In genomic region chr3:127097745-127098144, GRCm38 (mm10) we compare ENCODE assay signal across 17 mouse cellular contexts.
DNase-seq lines count a peak whose midpoint lies in the region; ATAC-seq and TF ChIP-seq lines count a peak whose summit lies in the region.
"Had no signal": no experiment of that assay in that cellular context is flagged by ENCODE, and none has a peak within 500 bp of the region (broad histone marks: within the 10 kb centered on the region; RNA-seq: fewer than 3 reads in every experiment).

No protein-coding gene starts in this region.

- peak; percentile 52 to 64 for DNase-seq in cerebellum, postnatal 10 days
- no peak for DNase-seq in cerebellum, adult 9-10 months
- peak; percentile 42 for DNase-seq in heart, adult 11 months
- peak; percentile 34 for DNase-seq in hindbrain, postnatal 0 days (ENCODE audit: low spot score)
- DNase-seq: adrenal gland, postnatal 10 days; forebrain, postnatal 0 days; gastrocnemius, postnatal 14 days; heart, postnatal 36 days; kidney, adult 2 months had no signal

- WGBS in heart, embryonic 12.5 days, result 84% methylated on average over 1 of the region's 1 CpGs
- WGBS in hindbrain, postnatal 0 days, result 81% methylated on average over 1 of the region's 1 CpGs
- 85% methylated on average over 1 of the region's 1 CpGs for WGBS in hindbrain, embryonic 13.5 days
- WGBS in neural tube, embryonic 13.5 days, result 89% methylated on average over 1 of the region's 1 CpGs
- 84% methylated on average over 1 of the region's 1 CpGs for WGBS in neural tube, embryonic 15.5 days

- H3K4me3 ChIP-seq in heart, embryonic 12.5 days, result no peak overlapping the region
- H3K4me3 ChIP-seq in hindbrain, postnatal 0 days (ENCODE audit: low read length), result no peak overlapping the region
- no peak overlapping the region for H3K4me3 ChIP-seq in hindbrain, embryonic 13.5 days
- H3K4me3 ChIP-seq in neural tube, embryonic 13.5 days, result no peak overlapping the region
- no peak overlapping the region for H3K4me3 ChIP-seq in neural tube, embryonic 15.5 days (replicated peaks)
- H3K4me3 ChIP-seq: embryonic facial prominence, embryonic 12.5 days; forebrain, embryonic 12.5 days; heart, embryonic 13.5 days had no signal

- H3K27me3 ChIP-seq in heart, embryonic 12.5 days (replicated peaks), result no peaks in the 10 kb centered on the region
- H3K27me3 ChIP-seq in hindbrain, postnatal 0 days (ENCODE audit: insufficient read depth, low read length), result no peaks in the 10 kb centered on the region
- no peaks in the 10 kb centered on the region for H3K27me3 ChIP-seq in hindbrain, embryonic 13.5 days
- H3K27me3 ChIP-seq in neural tube, embryonic 13.5 days, result no peaks in the 10 kb centered on the region
- H3K27me3 ChIP-seq in neural tube, embryonic 15.5 days (replicated peaks), result no peaks in the 10 kb centered on the region
- H3K27me3 ChIP-seq: embryonic facial prominence, embryonic 12.5 days; forebrain, embryonic 12.5 days; heart, embryonic 13.5 days had no signal

- H3K4me1 ChIP-seq in heart, embryonic 12.5 days (replicated peaks), result no peaks in the 10 kb centered on the region
- no peaks in the 10 kb centered on the region for H3K4me1 ChIP-seq in hindbrain, postnatal 0 days (ENCODE audit: insufficient read depth, low read length)
- H3K4me1 ChIP-seq in hindbrain, embryonic 13.5 days (replicated peaks), result no peaks in the 10 kb centered on the region
- H3K4me1 ChIP-seq in neural tube, embryonic 13.5 days (replicated peaks), result 0 out of 2 replicates have a peak, but pooled peaks cover 4% of the 10 kb centered on the region
- no peaks in the 10 kb centered on the region; the same call in 1 of the 2 replicates for H3K4me1 ChIP-seq in neural tube, embryonic 15.5 days
- H3K4me1 ChIP-seq: embryonic facial prominence, embryonic 12.5 days; forebrain, embryonic 12.5 days; heart, embryonic 13.5 days had no signal

- H3K9me3 ChIP-seq in heart, embryonic 12.5 days (replicated peaks), result no peaks in the 10 kb centered on the region
- no peaks in the 10 kb centered on the region for H3K9me3 ChIP-seq in hindbrain, postnatal 0 days (ENCODE audit: low read length)
- no peaks in the 10 kb centered on the region for H3K9me3 ChIP-seq in hindbrain, embryonic 13.5 days
- H3K9me3 ChIP-seq in neural tube, embryonic 13.5 days, result no peaks in the 10 kb centered on the region
- H3K9me3 ChIP-seq in neural tube, embryonic 15.5 days (replicated peaks), result no peaks in the 10 kb centered on the region
- H3K9me3 ChIP-seq: embryonic facial prominence, embryonic 12.5 days; forebrain, embryonic 12.5 days; heart, embryonic 13.5 days had no signal

- H3K4me2 ChIP-seq in heart, embryonic 12.5 days, result no peak overlapping the region
- H3K4me2 ChIP-seq in hindbrain, postnatal 0 days (ENCODE audit: low read depth, low read length), result no peak overlapping the region
- H3K4me2 ChIP-seq in hindbrain, embryonic 13.5 days, result no peak overlapping the region
- no peak overlapping the region for H3K4me2 ChIP-seq in neural tube, embryonic 13.5 days
- no peak overlapping the region for H3K4me2 ChIP-seq in neural tube, embryonic 15.5 days
- H3K4me2 ChIP-seq: embryonic facial prominence, embryonic 12.5 days; forebrain, embryonic 12.5 days; heart, embryonic 13.5 days had no signal

- H3K36me3 ChIP-seq in heart, embryonic 12.5 days, result no peaks in the 10 kb centered on the region; the same call in 1 of the 2 replicates
- H3K36me3 ChIP-seq in hindbrain, postnatal 0 days (ENCODE audit: insufficient read depth, low read length), result no peaks in the 10 kb centered on the region
- H3K36me3 ChIP-seq in hindbrain, embryonic 13.5 days, result peaks cover 6% of the 10 kb centered on the region
- H3K36me3 ChIP-seq in neural tube, embryonic 13.5 days, result no peaks in the 10 kb centered on the region
- peaks cover 6% of the 10 kb centered on the region; the same call in 1 of the 2 replicates for H3K36me3 ChIP-seq in neural tube, embryonic 15.5 days
- H3K36me3 ChIP-seq: embryonic facial prominence, embryonic 12.5 days; forebrain, embryonic 12.5 days; heart, embryonic 13.5 days had no signal

- no peak overlapping the region for H3K9ac ChIP-seq in heart, embryonic 12.5 days
- no peak overlapping the region for H3K9ac ChIP-seq in hindbrain, postnatal 0 days (replicated peaks; ENCODE audit: low read length)
- H3K9ac ChIP-seq in hindbrain, embryonic 13.5 days, result no peak overlapping the region
- no peak overlapping the region for H3K9ac ChIP-seq in neural tube, embryonic 13.5 days
- no peak overlapping the region for H3K9ac ChIP-seq in neural tube, embryonic 15.5 days (replicated peaks)
- H3K9ac ChIP-seq: embryonic facial prominence, embryonic 12.5 days; forebrain, embryonic 12.5 days; forebrain, postnatal 0 days; heart, embryonic 13.5 days had no signal

- no peak for ATAC-seq in heart, embryonic 12.5 days (ENCODE audit: insufficient number of reproducible peaks, low FRiP score)
- ATAC-seq in hindbrain, postnatal 0 days, result peak; percentile 64; the same call in 1 of the 2 replicates
- ATAC-seq in hindbrain, embryonic 13.5 days (ENCODE audit: low FRiP score), result no peak
- peak; percentile 63; the same call in 1 of the 2 replicates for ATAC-seq in neural tube, embryonic 13.5 days (ENCODE audit: low read depth)
- ATAC-seq in neural tube, embryonic 15.5 days (ENCODE audit: low FRiP score), result no peak
- ATAC-seq: forebrain, postnatal 0 days; intestine, embryonic 16.5 days had no signal

- no peak overlapping the region for H3K27ac ChIP-seq in heart, embryonic 12.5 days (ENCODE audit: poor library complexity, severe bottlenecking)
- no peak overlapping the region for H3K27ac ChIP-seq in hindbrain, postnatal 0 days
- no peak overlapping the region for H3K27ac ChIP-seq in hindbrain, embryonic 13.5 days
- H3K27ac ChIP-seq in neural tube, embryonic 13.5 days (replicated peaks), result no peak overlapping the region
- no peak overlapping the region for H3K27ac ChIP-seq in neural tube, embryonic 15.5 days (replicated peaks)
- H3K27ac ChIP-seq: embryonic facial prominence, embryonic 12.5 days; forebrain, embryonic 12.5 days; heart, embryonic 13.5 days had no signal

- TF ChIP-seq CTCF in hindbrain, postnatal 0 days (IDR thresholded peaks at IDR 0.05; ENCODE audit: low read depth), result no peak

Comparison
In these comparisons a context has a peak if more than half of its experiments do, and no peak if none do; other contexts are left out.
1. ATAC-seq: peak in hindbrain, postnatal 0 days (single experiment) and neural tube, embryonic 13.5 days (single experiment); none in heart, embryonic 12.5 days (single experiment), hindbrain, embryonic 13.5 days (single experiment) and neural tube, embryonic 15.5 days (single experiment).